Mouse (Mus musculus) forebrain, embryonic 10.5 days (tissue): Measurements from ENCODE around the gene Atxn7l3. TPM values are rescaled to one million over a fixed set of nuclear protein-coding genes. Genes with fewer than 3 reads are reported as not detected.

Experiments used
- DNase-seq: peaks from one replicate; pipeline ENCODE4 v3.0.0-alpha.2; 2017; ENCODE audit warnings: low spot score; ENCODE audit errors: extremely low spot score
- H3K27ac ChIP-seq: fragments of 300-500 bp; sonication (generic); 2 replicates; pipeline ENCODE4 v1.5.1; 2016; ENCODE audit warnings: mild to moderate bottlenecking
- H3K27me3 ChIP-seq: fragments of 300-500 bp; sonication (generic); 2 replicates; pipeline ENCODE4 v1.6.1; 2016; ENCODE audit warnings: mild to moderate bottlenecking; ENCODE audit not compliant: poor library complexity, severe bottlenecking
- H3K36me3 ChIP-seq: fragments of 300-500 bp; sonication (generic); replicated peaks from 2 replicates; pipeline ENCODE4 v1.6.1; 2016; ENCODE audit warnings: mild to moderate bottlenecking, moderate library complexity
- H3K4me1 ChIP-seq: fragments of 300-500 bp; sonication (generic); 2 replicates; pipeline ENCODE4 v1.6.1; 2016
- H3K4me3 ChIP-seq: fragments of 300-500 bp; sonication (generic); 2 replicates; pipeline ENCODE4 v1.5.1; 2016; ENCODE audit warnings: mild to moderate bottlenecking, moderate library complexity
- H3K9me3 ChIP-seq: fragments of 300-500 bp; sonication (generic); 2 replicates; pipeline ENCODE4 v1.6.1; 2016; ENCODE audit warnings: mild to moderate bottlenecking, moderate library complexity
- WGBS: fragments of 180-500 bp; shearing (Covaris S2); methylation state at CpG from one replicate; pipeline ENCODE4 v1.1.7; 2016; 5-methylcytosine and 5-hydroxymethylcytosine counted together
- polyA plus RNA-seq: library from polyadenylated mRNA; unstranded; fragments of >200 nt; fragmentation: Nextera tagmentation; extraction: Ambion mirVana; gene quantifications from 2 replicates; pipeline ENCODE4 v1.2.1, GENCODE M21; 2016

Atxn7l3 gene
- polyA plus RNA-seq, 1 experiment from 2014 or later, result 15.6 TPM

DNA sequence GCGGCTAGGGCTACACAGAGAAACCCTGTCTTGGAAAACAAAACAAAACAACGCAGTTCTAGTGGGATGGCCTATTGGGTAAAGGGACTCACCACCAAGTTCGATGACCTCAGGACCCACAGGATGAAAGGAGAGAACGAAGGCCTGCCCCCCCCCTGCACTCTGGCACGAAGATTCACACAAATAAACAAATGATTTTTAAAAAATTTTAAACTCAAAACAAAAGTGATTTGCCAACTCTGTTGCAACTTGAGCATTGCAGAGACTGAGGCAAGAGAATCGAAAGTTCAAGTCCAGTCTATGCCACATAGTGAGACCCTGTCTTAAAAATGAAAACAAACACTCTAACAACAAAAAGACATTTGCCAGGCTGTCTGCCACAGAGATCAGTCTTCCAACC is 55.8 kb downstream of the Atxn7l3 start:
- H3K27ac ChIP-seq, result no peak overlapping the region
- no peaks in the 10 kb centered on the region for H3K36me3 ChIP-seq
- no peak overlapping the region for H3K4me3 ChIP-seq
- H3K27me3 ChIP-seq, result peaks cover 20% of the 10 kb centered on the region
- H3K9me3 ChIP-seq, result no peaks in the 10 kb centered on the region
- no peak for DNase-seq
- WGBS, result 87% methylated on average over 6 of the region's 6 CpGs
- H3K4me1 ChIP-seq, result peaks cover 21% of the 10 kb centered on the region

Other genes with a start within 250 kb of the Atxn7l3 start
- gene Mpp2, start 208.1 kb downstream of the Atxn7l3 start, polyA plus RNA-seq, result 15.7 and 16.2 TPM in 2 replicates
- not detected in 2 replicates for gene Ppy, start 195.3 kb downstream of the Atxn7l3 start, polyA plus RNA-seq
- not detected in 2 replicates for gene Pyy, start 188.8 kb downstream of the Atxn7l3 start, polyA plus RNA-seq
- gene Nags, start 151.1 kb downstream of the Atxn7l3 start, polyA plus RNA-seq, result not detected in 2 replicates
- 37.3 and 39.8 TPM in 2 replicates for gene Tmem101, start 140.2 kb downstream of the Atxn7l3 start, polyA plus RNA-seq
- gene Lsm12, start 111.3 kb downstream of the Atxn7l3 start, polyA plus RNA-seq, result 137 and 141 TPM in 2 replicates
- 38.0 and 39.5 TPM in 2 replicates for gene G6pc3, start 107.0 kb downstream of the Atxn7l3 start, polyA plus RNA-seq
- gene Hdac5, start 66.5 kb downstream of the Atxn7l3 start, polyA plus RNA-seq, result 39.8 and 44.6 TPM in 2 replicates
- gene BC030867, start 47.7 kb downstream of the Atxn7l3 start, polyA plus RNA-seq, result 27.3 TPM in 2 replicates
- gene Asb16, start 27.9 kb downstream of the Atxn7l3 start, polyA plus RNA-seq, result 0.05 and 0.06 TPM in 2 replicates
- gene Tmub2, start 11.7 kb downstream of the Atxn7l3 start, polyA plus RNA-seq, result 44.9 and 46.0 TPM in 2 replicates
- gene Ubtf, start 23.1 kb upstream of the Atxn7l3 start, polyA plus RNA-seq, result 95.5 and 98.7 TPM in 2 replicates
- 37.4 and 52.1 TPM in 2 replicates for gene Slc4a1, start 69.6 kb upstream of the Atxn7l3 start, polyA plus RNA-seq
- 10.5 and 13.5 TPM in 2 replicates for gene Rundc3a, start 96.8 kb upstream of the Atxn7l3 start, polyA plus RNA-seq
- 255 and 262 TPM in 2 replicates for gene Slc25a39, start 111.3 kb upstream of the Atxn7l3 start, polyA plus RNA-seq
- gene Grn, start 133.7 kb upstream of the Atxn7l3 start, polyA plus RNA-seq, result 66.2 and 70.1 TPM in 2 replicates
- 2.2 and 2.8 TPM in 2 replicates for gene Fam171a2, start 151.1 kb upstream of the Atxn7l3 start, polyA plus RNA-seq
- 5.0 and 6.4 TPM in 2 replicates for gene Itga2b, start 173.5 kb upstream of the Atxn7l3 start, polyA plus RNA-seq